Mouse (Mus musculus) spleen, adult 2 months (tissue): ENCODE data around the gene Mybpc3. TPM values are rescaled to one million over a fixed set of nuclear protein-coding genes. Genes with fewer than 3 reads are reported as not detected.
"Not testable (repeated sequence)": the region's sequence is repeated elsewhere in the genome, so short reads cannot be mapped to it uniquely, and the experiment has no call there.

Experiments
- DNase-seq, 2 experiments: peaks; one replicate each; pipeline versions ENCODE4 v3.0.0 to v3.0.0-alpha.2; 2012 to 2021; ENCODE audit warnings: low spot score in 2 of 2, low read depth in 1 of 2
- H3K27ac ChIP-seq: fragments of 200-500 bp; 2 replicates; pipeline ENCODE4 v1.5.1; 2012; ENCODE audit warnings: low read length, inconsistent platforms; ENCODE audit not compliant: insufficient read depth
- H3K27me3 ChIP-seq: fragments of 200-500 bp; 2 replicates; pipeline ENCODE4 v1.6.1; 2012; ENCODE audit warnings: mild to moderate bottlenecking, moderate library complexity, low read length, inconsistent platforms; ENCODE audit not compliant: control insufficient read depth, insufficient read depth
- H3K36me3 ChIP-seq: fragments of 200-500 bp; 2 replicates; pipeline ENCODE4 v1.6.1; 2012; ENCODE audit warnings: mild to moderate bottlenecking, low read length, inconsistent platforms; ENCODE audit not compliant: control insufficient read depth, insufficient read depth
- H3K4me1 ChIP-seq: fragments of 200-500 bp; 2 replicates; pipeline ENCODE4 v1.6.1; 2011; ENCODE audit warnings: inconsistent platforms; ENCODE audit not compliant: control insufficient read depth, insufficient read depth, insufficient read length
- H3K4me3 ChIP-seq: fragments of 200-500 bp; 2 replicates; pipeline ENCODE4 v1.5.1; 2011; ENCODE audit warnings: mild to moderate bottlenecking, inconsistent platforms; ENCODE audit not compliant: insufficient read depth, insufficient read length; ENCODE audit errors: extremely low read depth
- CTCF ChIP-seq: fragments of 200-500 bp; IDR thresholded peaks from 2 replicates; pipeline ENCODE4 v1.5.1; 2011; ENCODE audit warnings: mild to moderate bottlenecking, inconsistent platforms; ENCODE audit not compliant: insufficient read depth, insufficient read length, insufficient replicate concordance; ENCODE audit errors: extremely low read depth
- POLR2A ChIP-seq: fragments of 200-500 bp; IDR thresholded peaks from 2 replicates; pipeline ENCODE4 v1.6.1; 2011; ENCODE audit warnings: low read depth, low read length, inconsistent platforms
- WGBS: fragments of 180-500 bp; shearing (Covaris S2); methylation state at CpG from one replicate; pipeline ENCODE4 v1.1.7; 2018; 5-methylcytosine and 5-hydroxymethylcytosine counted together
- polyA plus RNA-seq: library from polyadenylated mRNA; depleted of rRNA; stranded (reverse); fragments of >200 nt; gene quantifications from 2 replicates; pipeline ENCODE4 v1.2.3, GENCODE M21; 2012

Gene Mybpc3
- polyA plus RNA-seq, 1 experiment, result 0.50 TPM

DNA sequence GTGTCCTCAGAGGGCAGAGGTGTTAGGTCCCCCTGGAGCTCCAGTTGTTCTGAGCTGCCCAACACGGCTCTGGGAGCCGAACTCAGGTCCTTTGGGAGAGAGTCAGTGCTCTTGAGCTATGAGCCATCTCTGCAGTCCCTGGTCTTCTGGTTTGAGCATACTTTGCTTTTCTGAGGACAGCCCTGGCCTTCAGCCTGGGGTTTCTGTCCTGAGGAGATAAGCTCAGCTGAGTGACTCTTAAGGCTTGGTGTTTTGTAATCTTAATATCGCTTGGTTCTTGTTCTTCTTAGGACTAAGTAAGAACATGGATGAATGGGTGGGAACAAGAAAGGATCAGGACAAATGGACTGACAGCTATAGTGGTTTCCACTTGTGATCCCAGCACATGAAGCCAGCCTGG, 9.8 kb upstream of the Mybpc3 start:
- 85% methylated on average over 3 of the region's 3 CpGs for WGBS
- Histone ChIP-seq H3K27ac (no peak overlapping the region), H3K36me3 (peaks cover 10% of the 10 kb centered on the region), H3K4me1 (no peaks in the 10 kb centered on the region), H3K4me3 (no peak overlapping the region), H3K27me3 (no peaks in the 10 kb centered on the region)
- TF ChIP-seq CTCF (no peak), POLR2A (no peak)
- DNase-seq, result no peak

DNA sequence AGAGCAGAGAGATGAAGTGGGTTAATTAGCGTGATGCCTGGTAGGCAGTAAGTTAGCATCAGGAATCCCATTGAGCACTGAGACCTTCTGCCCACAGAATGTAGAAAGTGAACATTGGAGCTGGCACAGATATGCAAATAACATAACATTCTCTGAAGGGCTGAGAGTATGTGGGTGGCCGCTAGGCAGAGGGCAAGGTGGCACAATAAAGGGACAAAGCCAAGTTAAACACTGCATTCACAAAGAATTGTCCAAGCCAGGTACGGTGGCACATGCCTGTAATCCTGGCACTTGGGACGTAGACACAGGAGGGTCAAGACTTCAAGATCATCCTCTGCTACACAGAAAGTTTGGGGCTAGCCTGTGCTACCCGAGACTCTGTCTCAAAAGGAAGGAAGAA, 8.7 kb upstream of the Mybpc3 start:
- no peak for DNase-seq

DNA sequence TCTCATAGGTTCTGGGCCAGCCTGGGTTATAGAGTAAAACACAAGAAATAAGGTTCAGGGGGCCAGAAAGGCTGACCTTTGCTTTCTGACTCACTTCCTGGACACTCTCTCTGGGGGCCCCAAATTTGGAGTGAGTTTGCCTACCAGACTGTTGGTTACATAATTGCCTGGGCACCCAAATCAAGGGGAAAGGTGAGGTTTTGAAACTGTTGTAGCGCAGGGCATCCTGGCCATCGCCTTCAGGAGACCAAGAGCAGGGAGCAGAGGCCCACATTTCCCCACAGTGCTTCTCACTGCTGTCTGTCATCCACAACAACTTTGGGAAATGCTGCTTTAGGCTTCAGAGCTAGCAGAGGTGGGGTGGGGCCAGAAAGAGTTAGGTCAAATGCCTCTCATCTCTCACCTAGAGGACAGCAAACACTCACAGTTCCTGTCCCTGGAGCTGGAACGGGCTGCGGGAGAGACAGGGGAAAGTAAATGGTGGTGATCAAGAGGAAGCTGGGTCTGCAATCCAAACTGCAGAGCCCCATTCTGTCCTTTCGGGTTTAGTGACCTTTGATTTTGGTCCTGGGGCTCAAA, 8.0 kb upstream of the Mybpc3 start:
- no peaks in the 10 kb centered on the region for H3K4me1 ChIP-seq
- H3K36me3 ChIP-seq, result peaks cover 22% of the 10 kb centered on the region
- TF ChIP-seq CTCF (no peak), POLR2A (no peak)
- no peaks in the 10 kb centered on the region for H3K27me3 ChIP-seq
- no peak overlapping the region for H3K4me3 ChIP-seq
- 94% methylated on average over 5 of the region's 5 CpGs for WGBS
- DNase-seq, result no peak
- H3K27ac ChIP-seq, result no peak overlapping the region

More for the DNA sequence above, 8.7 kb upstream of the Mybpc3 start:
- H3K27me3 ChIP-seq, result no peaks in the 10 kb centered on the region
- H3K4me1 ChIP-seq, result no peaks in the 10 kb centered on the region
- H3K27ac ChIP-seq, result no peak overlapping the region
- H3K36me3 ChIP-seq, result peaks cover 15% of the 10 kb centered on the region
- 91% methylated on average over 5 of the region's 5 CpGs for WGBS
- TF ChIP-seq CTCF (no peak), POLR2A (no peak)
- no peak overlapping the region for H3K4me3 ChIP-seq

DNA sequence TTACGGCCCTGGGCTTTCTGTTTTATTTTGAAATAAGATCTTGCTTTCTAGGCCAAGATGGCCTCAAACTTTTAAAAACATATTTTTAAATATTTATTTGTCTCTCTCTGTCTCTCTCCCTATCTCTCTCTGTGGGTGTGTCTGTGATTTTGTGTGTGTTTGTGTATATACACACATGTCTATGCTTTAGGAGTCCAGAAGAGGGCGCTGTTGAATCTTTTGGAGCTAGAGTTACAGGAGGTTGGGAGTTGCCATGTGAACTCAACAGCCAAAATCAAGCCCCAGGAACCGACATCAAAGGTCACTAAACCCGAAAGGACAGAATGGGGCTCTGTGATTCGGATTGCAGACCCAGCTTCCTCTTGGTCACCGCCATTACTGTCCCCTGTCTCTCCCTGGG, 7.5 kb upstream of the Mybpc3 start:
- TF ChIP-seq CTCF (no peak), POLR2A (no peak)
- no peak for DNase-seq
- 89% methylated on average over 6 of the region's 6 CpGs for WGBS
- Histone ChIP-seq H3K36me3 (peaks cover 27% of the 10 kb centered on the region), H3K27ac (no peak overlapping the region), H3K4me1 (no peaks in the 10 kb centered on the region), H3K27me3 (no peaks in the 10 kb centered on the region), H3K4me3 (no peak overlapping the region)

DNA sequence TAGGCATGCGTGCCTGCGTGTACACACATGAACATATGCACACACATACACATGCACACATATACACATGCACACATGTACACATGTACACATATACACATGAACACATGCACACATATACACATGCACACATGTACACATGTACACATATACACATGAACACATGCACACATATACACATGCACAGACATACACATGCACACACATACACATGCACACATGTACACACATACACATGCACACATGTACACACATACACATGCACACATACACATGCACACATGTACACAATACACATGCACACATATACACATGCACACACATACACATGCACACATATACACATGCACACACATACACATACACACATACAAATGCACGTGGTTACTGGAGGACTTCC, 6.1 kb upstream of the Mybpc3 start:
- H3K27me3 ChIP-seq, H3K27ac ChIP-seq, DNase-seq, H3K4me1 ChIP-seq, H3K4me3 ChIP-seq: not testable (repeated sequence)
- peaks cover 30% of the 10 kb centered on the region for H3K36me3 ChIP-seq
- 92% methylated on average over 3 of the region's 3 CpGs for WGBS

DNA sequence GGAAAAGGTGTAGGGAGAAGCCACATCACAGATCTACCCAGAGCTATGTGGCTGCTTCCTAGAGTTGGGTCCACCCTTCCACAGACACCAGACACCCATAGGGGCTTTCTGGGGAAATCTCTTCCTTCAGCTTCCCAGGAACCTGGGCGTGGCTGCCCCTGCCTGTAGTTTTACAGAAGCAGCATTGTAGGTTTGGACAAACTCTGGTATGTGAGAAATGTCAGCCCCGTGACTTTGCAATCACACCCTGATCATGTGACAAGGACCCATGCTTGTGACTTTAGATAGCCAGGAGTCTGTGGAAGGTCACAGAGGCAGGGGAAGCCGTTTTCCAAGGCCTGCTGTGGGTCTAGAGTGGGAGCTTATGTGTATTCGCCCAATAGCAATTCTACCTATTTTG, 5.5 kb upstream of the Mybpc3 start:
- H3K27me3 ChIP-seq, result no peaks in the 10 kb centered on the region
- DNase-seq, result no peak
- H3K36me3 ChIP-seq, result peaks cover 30% of the 10 kb centered on the region
- no peak overlapping the region for H3K4me3 ChIP-seq
- TF ChIP-seq POLR2A (no peak), CTCF (no peak)
- 78% methylated on average over 4 of the region's 4 CpGs for WGBS
- H3K27ac ChIP-seq, result no peak overlapping the region
- H3K4me1 ChIP-seq, result no peaks in the 10 kb centered on the region

DNA sequence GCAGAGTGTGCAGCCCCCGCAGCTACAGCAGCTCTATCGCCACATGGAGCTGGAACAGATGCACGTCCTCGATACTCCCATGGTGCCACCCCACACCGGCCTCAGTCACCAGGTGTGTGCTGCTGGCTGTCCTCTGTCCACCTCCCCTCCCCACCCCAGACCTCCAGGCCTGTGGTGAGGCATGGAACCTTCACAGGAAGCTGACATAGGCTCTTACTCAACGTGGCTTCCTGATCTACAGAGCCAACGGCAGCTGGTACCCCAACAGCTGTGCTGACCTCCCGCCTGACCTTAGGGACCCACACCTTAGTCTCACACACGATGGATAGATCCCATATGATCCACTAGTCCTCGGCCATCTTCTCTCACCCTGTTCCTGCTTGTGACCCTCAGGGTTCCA, 4.6 kb upstream of the Mybpc3 start:
- no peak for DNase-seq
- TF ChIP-seq POLR2A (no peak), CTCF (no peak)
- Histone ChIP-seq H3K4me3 (no peak overlapping the region), H3K4me1 (no peaks in the 10 kb centered on the region), H3K36me3 (peaks cover 30% of the 10 kb centered on the region), H3K27ac (no peak overlapping the region), H3K27me3 (no peaks in the 10 kb centered on the region)
- 47% methylated on average over 10 of the region's 10 CpGs for WGBS
